Mouse (Mus musculus): ENCODE measurements around the gene Arntl.

DNA sequence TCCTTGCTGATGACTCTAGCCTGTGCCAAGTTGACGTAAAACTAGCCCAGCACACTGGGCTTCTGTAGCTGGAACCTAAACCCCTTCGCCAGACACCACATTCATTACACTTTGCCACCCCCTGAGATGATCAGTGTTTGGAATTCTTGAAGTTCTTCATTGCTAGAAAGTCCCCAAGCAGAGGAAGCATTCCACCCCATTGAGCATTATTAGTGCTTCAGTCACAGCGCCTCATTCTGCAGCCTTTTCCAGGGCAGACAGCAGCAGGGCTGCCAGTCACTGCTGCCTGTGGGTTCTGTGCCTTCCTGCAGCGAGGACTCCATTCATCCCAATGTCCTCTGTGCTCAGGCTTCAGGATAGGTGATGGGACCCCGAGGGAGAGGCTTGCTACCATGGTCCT is 37.9 kb downstream of the Arntl start:
- TF ChIP-seq CTCF (IDR thresholded peaks at IDR 0.05) (no peak), EP300 (IDR thresholded peaks at IDR 0.05) (no peak)
